25 mouse cellular contexts compared by ENCODE assay signal in genomic region chr15:36700196-36700595, GRCm38 (mm10).
"Had no signal": no experiment of that assay in that cellular context is flagged by ENCODE, and none has a peak within 500 bp of the region (broad histone marks: within the 10 kb centered on the region; RNA-seq: fewer than 3 reads in every experiment).

No protein-coding gene starts in this region.

- H3K36me3 ChIP-seq: heart, embryonic 10.5 days; heart, embryonic 12.5 days; hindbrain, embryonic 10.5 days; hindbrain, embryonic 12.5 days; intestine, embryonic 15.5 days; limb, embryonic 13.5 days had no signal

- H3K4me2 ChIP-seq: heart, embryonic 12.5 days; hindbrain, embryonic 12.5 days; hindbrain, embryonic 14.5 days; intestine, embryonic 15.5 days; limb, embryonic 13.5 days had no signal

- H3K9me3 ChIP-seq: heart, embryonic 10.5 days; heart, embryonic 12.5 days; hindbrain, embryonic 10.5 days; hindbrain, embryonic 12.5 days; intestine, embryonic 15.5 days; limb, embryonic 13.5 days had no signal

- H3K4me1 ChIP-seq: heart, embryonic 12.5 days; intestine, embryonic 15.5 days; limb, embryonic 13.5 days had no signal

- ATAC-seq: forebrain, postnatal 0 days; hindbrain, embryonic 16.5 days; inflammation-experienced regulatory T-cells, adult 6 months; intestine, embryonic 15.5 days; intestine, postnatal 0 days had no signal

- H3K9ac ChIP-seq: forebrain, postnatal 0 days; heart, embryonic 12.5 days; hindbrain, embryonic 12.5 days; hindbrain, embryonic 14.5 days; intestine, embryonic 15.5 days; limb, embryonic 13.5 days had no signal

- H3K27ac ChIP-seq: gastrocnemius, adult 2 months; heart, embryonic 10.5 days; hindbrain, embryonic 10.5 days; hindbrain, embryonic 12.5 days; hindbrain, embryonic 14.5 days; intestine, embryonic 15.5 days; limb, embryonic 13.5 days had no signal

- H3K4me3 ChIP-seq: gastrocnemius, adult 2 months; heart, embryonic 10.5 days; heart, embryonic 12.5 days; hindbrain, embryonic 10.5 days; hindbrain, embryonic 12.5 days; intestine, embryonic 15.5 days; limb, embryonic 13.5 days had no signal

- H3K27me3 ChIP-seq: heart, embryonic 12.5 days; hindbrain, embryonic 12.5 days; intestine, embryonic 15.5 days; limb, embryonic 13.5 days had no signal

- DNase-seq: forebrain, postnatal 0 days; gastrocnemius, adult 2 months; gastrocnemius, postnatal 10 days; gastrocnemius, postnatal 25 days; heart, adult 18-20 months; heart, postnatal 10 days; heart, postnatal 4 days; kidney, adult 18-20 months; kidney, adult 8-10 months; kidney, postnatal 10 days; kidney, postnatal 25 days; kidney, postnatal 4 days; layer of hippocampus, adult 9-11 months; layer of hippocampus, postnatal 36 days; left cerebral cortex, postnatal 4 days had no signal
